Mouse (Mus musculus) forebrain, embryonic 14.5 days (tissue): ENCODE measurements around the gene Cox18. TPM values are rescaled to one million over a fixed set of nuclear protein-coding genes. Genes with fewer than 3 reads are reported as not detected.
"Not testable (repeated sequence)": the region's sequence is repeated elsewhere in the genome, so short reads cannot be mapped to it uniquely, and the experiment has no call there.

ENCODE experiments used
- ATAC-seq: fragments of 200-750 bp; cut with Nextera tagmentation; 2 replicates; pipeline ENCODE4 v1.8.0; 2017; ENCODE audit warnings: mild to moderate bottlenecking, moderate library complexity
- DNase-seq: peaks from one replicate; pipeline ENCODE4 v3.0.0-alpha.2; 2015; ENCODE audit warnings: low spot score
- H3K27ac ChIP-seq: fragments of 300-500 bp; sonication (generic); 2 replicates; pipeline ENCODE4 v1.5.1; 2014; ENCODE audit warnings: low read depth, mild to moderate bottlenecking, control low read depth, low read length, moderate library complexity
- H3K27me3 ChIP-seq: fragments of 300-500 bp; sonication (generic); replicated peaks from 2 replicates; pipeline ENCODE4 v1.6.1; 2014; ENCODE audit warnings: low read length, control low read depth, mixed read lengths; ENCODE audit not compliant: control insufficient read depth, insufficient read depth
- H3K36me3 ChIP-seq: fragments of 300-500 bp; sonication (generic); 2 replicates; pipeline ENCODE4 v1.6.1; 2014; ENCODE audit warnings: low read length, control low read depth; ENCODE audit not compliant: control insufficient read depth, insufficient read depth
- H3K4me1 ChIP-seq: fragments of 300-500 bp; sonication (generic); 2 replicates; pipeline ENCODE4 v1.6.1; 2014; ENCODE audit warnings: antibody characterized with exemption, low read length, control low read depth; ENCODE audit not compliant: control insufficient read depth, insufficient read depth
- H3K4me2 ChIP-seq: fragments of 300-500 bp; sonication (generic); 2 replicates; pipeline ENCODE4 v1.6.1; 2014; ENCODE audit warnings: mild to moderate bottlenecking, control low read depth, low read length
- H3K4me3 ChIP-seq: fragments of 300-500 bp; sonication (generic); 2 replicates; pipeline ENCODE4 v1.5.1; 2014; ENCODE audit warnings: low read depth, low read length, control low read depth
- H3K9ac ChIP-seq: fragments of 300-500 bp; sonication (generic); 2 replicates; pipeline ENCODE4 v1.6.1; 2014; ENCODE audit warnings: mild to moderate bottlenecking, low read length, control low read depth, moderate library complexity
- H3K9me3 ChIP-seq: fragments of 300-500 bp; sonication (generic); replicated peaks from 2 replicates; pipeline ENCODE4 v1.6.1; 2016; ENCODE audit warnings: low read length, control low read depth, mixed read lengths; ENCODE audit not compliant: control insufficient read depth
- WGBS: fragments of 180-500 bp; shearing (Covaris S2); extraction: QIAGEN DNeasy Blood & Tissue Kit; methylation state at CpG from one replicate; pipeline ENCODE4 v1.1.7; 2014; 5-methylcytosine and 5-hydroxymethylcytosine counted together
- polyA plus RNA-seq: library from polyadenylated mRNA; unstranded; fragments of >200 nt; fragmentation: Nextera tagmentation; extraction: Ambion mirVana; gene quantifications from 2 replicates; pipeline ENCODE4 v1.2.1, GENCODE M21; 2014

Cox18 gene
- polyA plus RNA-seq: 25.8 and 27.7 TPM in 2 replicates

DNA sequence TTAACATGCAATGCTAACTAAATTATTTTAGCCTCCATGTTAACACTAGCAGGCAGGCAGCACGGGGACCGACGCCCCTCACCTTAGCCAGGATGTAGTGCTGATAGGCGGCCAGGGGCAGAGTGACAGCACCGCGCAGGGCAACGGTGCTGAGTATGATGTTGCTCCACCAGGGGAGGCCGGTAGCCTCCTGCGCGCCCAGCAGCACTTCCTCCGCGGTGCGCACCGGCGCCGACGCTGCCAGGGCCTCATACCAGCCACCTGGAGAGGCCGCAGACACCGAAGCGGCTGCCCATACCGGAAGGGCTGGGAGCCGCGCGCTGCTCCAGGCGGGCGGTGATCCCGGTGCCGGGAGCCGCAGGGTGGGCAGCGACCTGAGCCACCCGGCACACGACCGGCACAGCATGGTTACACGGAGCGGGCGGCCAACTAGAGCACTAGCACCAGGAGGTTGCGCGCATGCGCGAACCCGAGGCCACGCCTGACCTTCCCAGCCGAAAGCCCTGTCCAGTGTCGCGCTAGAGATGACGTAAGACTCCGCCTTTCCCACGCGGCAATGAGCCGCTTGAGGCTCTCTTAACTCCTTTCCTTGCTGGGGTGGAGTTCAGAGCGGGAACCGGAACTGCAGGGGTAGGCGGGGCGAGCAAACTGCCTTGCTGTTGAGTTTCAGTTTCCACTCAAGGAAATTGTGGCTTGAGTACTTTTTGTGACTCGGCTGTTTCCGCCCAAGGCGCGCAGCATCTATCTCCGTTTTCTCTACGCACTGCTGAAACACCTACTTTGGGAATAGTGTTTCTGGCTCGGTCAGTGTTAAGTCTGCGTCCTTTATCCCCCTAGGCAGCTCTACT lies at the start of gene Cox18:
TSS of gene Cox18 (minus strand) at position 468 of the 848 bp plus-strand sequence.
- ATAC-seq: peak; percentile 98
- peaks cover 4% of the 10 kb centered on the region for H3K4me1 ChIP-seq
- peak within 1 kb of the TSS; percentile 87 for H3K9ac ChIP-seq
- peak within 1 kb of the TSS; percentile 85 for H3K4me3 ChIP-seq
- no peaks in the 10 kb centered on the region for H3K27me3 ChIP-seq
- H3K36me3 ChIP-seq: peaks cover 37% of the 10 kb centered on the region
- H3K9me3 ChIP-seq: no peaks in the 10 kb centered on the region
- H3K27ac ChIP-seq: peak within 1 kb of the TSS; percentile 86
- peak; percentile 99 for DNase-seq
- WGBS: under 1% methylated on average over 62 of the region's 62 CpGs
- peak within 1 kb of the TSS; percentile 77 for H3K4me2 ChIP-seq

DNA sequence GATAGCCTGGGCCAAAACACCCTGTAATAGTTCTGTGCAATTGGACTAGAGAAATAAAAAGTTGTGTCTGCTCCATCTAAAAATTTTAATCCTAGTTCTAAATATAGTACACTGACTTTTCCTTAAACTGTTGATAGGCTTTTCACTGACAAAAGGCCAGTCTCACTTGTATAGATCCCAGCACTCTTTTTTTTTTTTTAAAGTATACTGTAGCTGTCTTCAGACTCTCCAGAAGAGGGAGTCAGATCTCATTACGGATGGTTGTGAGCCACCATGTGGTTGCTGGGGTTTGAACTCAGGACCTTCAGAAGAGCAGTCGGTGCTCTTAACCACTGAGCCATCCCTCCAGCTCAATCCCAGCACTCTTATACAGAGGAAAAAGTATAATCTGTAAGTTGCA lies 38.4 kb upstream of the Cox18 start:
- H3K4me2 ChIP-seq, ATAC-seq, H3K9me3 ChIP-seq, H3K27ac ChIP-seq, H3K27me3 ChIP-seq, H3K9ac ChIP-seq, H3K4me1 ChIP-seq, DNase-seq, H3K4me3 ChIP-seq: not testable (repeated sequence)
- peaks cover 76% of the 10 kb centered on the region for H3K36me3 ChIP-seq
- WGBS: 78% methylated on average over 2 of the region's 2 CpGs

DNA sequence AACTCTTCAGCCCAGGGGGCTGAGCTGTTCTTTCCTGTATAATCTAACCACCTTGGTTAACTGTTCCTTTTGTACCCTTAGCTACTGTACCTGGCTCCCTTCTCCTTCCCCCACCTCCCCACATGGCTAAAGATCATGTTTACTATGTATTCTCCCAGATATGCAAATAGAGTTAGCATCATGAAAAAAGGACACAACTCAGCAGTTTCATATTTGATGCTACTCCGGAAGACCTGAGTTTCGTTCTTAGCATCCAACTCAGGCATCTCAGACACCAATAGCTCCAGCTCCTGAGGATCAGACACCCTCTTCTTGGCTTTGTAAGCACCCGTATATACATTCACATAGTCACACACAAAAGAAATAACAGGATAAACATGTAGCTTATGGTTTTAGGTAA lies 33.2 kb upstream of the Cox18 start:
- ATAC-seq: no peak
- H3K27ac ChIP-seq: no peak overlapping the region
- 97% methylated on average over 3 of the region's 3 CpGs for WGBS
- H3K36me3 ChIP-seq: peaks cover 84% of the 10 kb centered on the region
- H3K4me2 ChIP-seq: no peak overlapping the region
- no peaks in the 10 kb centered on the region for H3K9me3 ChIP-seq
- no peaks in the 10 kb centered on the region for H3K4me1 ChIP-seq
- no peak overlapping the region for H3K9ac ChIP-seq
- H3K27me3 ChIP-seq: no peaks in the 10 kb centered on the region
- no peak overlapping the region for H3K4me3 ChIP-seq
- no peak for DNase-seq

DNA sequence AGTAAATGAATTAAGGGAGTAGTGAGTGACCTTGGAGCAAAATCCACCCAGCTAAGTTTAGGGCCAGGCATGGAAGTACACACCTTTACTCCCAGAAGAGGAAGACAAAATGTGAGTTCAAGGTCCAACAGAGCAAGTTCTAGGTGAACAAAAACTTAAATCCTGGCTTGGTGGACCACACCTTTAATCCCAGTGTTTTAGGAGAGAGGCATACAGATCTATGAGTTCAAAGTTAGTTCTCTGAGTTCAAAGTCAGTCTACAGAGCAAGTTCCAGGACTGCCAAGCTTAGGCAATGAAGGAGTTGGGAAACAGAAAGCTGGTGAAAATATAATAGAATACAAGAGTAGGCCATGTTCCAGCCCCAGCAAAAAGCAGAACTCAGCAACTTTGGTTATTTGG lies 23.7 kb upstream of the Cox18 start:
- Histone ChIP-seq H3K4me2 (no peak overlapping the region), H3K4me1 (no peaks in the 10 kb centered on the region), H3K9ac (no peak overlapping the region), H3K27me3 (no peaks in the 10 kb centered on the region), H3K36me3 (peaks cover 72% of the 10 kb centered on the region), H3K4me3 (no peak overlapping the region), H3K9me3 (no peaks in the 10 kb centered on the region), H3K27ac (no peak overlapping the region)
- DNase-seq: no peak
- ATAC-seq: no peak

DNA sequence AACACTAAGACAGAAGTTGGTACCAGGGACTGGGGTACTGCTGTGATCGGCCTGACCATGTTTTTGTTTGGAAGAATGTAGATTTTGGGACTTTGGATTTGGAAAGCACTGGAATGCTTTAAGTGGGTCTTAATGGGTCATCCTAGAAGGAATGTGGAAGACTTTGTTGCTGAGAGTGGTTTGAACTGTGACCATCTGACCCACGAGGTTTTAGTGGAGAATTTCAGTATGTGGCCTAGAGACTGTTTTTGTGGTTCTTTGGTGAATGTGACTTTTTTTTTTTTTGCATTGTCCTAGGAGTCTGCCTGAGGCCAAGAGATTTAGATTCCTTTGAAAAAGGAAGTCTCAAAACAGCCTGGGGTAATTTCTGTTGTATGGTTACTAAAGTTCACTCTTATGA lies 23.2 kb upstream of the Cox18 start:
- no peaks in the 10 kb centered on the region for H3K9me3 ChIP-seq
- DNase-seq (no peak), ATAC-seq (no peak)
- no peaks in the 10 kb centered on the region for H3K4me1 ChIP-seq
- H3K9ac ChIP-seq: no peak overlapping the region
- no peak overlapping the region for H3K4me2 ChIP-seq
- no peaks in the 10 kb centered on the region for H3K27me3 ChIP-seq
- H3K27ac ChIP-seq: no peak overlapping the region
- H3K4me3 ChIP-seq: no peak overlapping the region
- 92% methylated on average over 2 of the region's 2 CpGs for WGBS
- H3K36me3 ChIP-seq: peaks cover 71% of the 10 kb centered on the region

DNA sequence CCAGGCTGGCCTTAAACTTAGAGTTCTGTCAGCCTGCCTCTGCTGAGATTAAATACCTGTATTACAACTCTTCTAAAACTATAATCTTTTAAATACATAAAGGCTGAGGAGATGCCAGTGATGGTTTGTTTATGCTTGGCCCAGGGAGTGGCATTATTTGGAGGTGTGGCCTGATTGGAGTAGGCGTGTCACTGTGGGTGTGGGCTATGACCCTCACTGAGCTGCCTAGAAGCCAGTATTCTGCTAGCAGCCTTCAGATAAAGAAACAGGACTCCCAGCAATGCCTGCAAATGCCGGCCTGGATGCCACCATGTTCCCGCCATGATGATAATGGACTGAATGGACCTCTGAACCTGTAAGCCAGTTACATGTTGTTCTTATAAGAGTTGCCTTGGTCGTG lies 22.8 kb upstream of the Cox18 start:
- DNase-seq (no peak), ATAC-seq (no peak)
- Histone ChIP-seq H3K4me2 (no peak overlapping the region), H3K9ac (no peak overlapping the region), H3K36me3 (peaks cover 70% of the 10 kb centered on the region), H3K9me3 (no peaks in the 10 kb centered on the region), H3K4me1 (no peaks in the 10 kb centered on the region), H3K27me3 (no peaks in the 10 kb centered on the region), H3K27ac (no peak overlapping the region), H3K4me3 (no peak overlapping the region)
- WGBS: 92% methylated on average over 4 of the region's 4 CpGs

DNA sequence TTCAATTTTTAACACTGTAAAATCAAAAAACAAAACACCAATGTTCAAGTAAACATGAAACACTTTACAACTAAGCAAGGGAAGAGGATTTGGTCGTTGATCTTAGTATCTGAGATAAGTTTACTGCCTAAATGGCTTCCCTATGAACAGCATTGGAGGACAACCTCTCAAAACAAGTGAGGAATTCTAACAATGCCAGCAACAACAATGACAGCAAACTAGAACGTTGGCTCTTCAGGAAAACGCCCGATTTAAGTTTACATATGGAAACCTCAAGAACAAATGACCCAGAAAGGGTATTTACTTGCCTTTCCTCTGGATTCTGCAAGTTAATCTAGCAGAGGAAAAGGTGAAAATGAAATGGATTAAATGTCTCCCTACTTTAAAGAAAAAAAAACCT lies 21.6 kb upstream of the Cox18 start:
- H3K27me3 ChIP-seq: no peaks in the 10 kb centered on the region
- no peak overlapping the region for H3K4me2 ChIP-seq
- WGBS: 84% methylated on average over 4 of the region's 4 CpGs
- H3K27ac ChIP-seq: no peak overlapping the region
- ATAC-seq: no peak
- H3K4me1 ChIP-seq: no peaks in the 10 kb centered on the region
- peaks cover 61% of the 10 kb centered on the region for H3K36me3 ChIP-seq
- no peak overlapping the region for H3K4me3 ChIP-seq
- no peak overlapping the region for H3K9ac ChIP-seq
- DNase-seq: no peak
- H3K9me3 ChIP-seq: no peaks in the 10 kb centered on the region

DNA sequence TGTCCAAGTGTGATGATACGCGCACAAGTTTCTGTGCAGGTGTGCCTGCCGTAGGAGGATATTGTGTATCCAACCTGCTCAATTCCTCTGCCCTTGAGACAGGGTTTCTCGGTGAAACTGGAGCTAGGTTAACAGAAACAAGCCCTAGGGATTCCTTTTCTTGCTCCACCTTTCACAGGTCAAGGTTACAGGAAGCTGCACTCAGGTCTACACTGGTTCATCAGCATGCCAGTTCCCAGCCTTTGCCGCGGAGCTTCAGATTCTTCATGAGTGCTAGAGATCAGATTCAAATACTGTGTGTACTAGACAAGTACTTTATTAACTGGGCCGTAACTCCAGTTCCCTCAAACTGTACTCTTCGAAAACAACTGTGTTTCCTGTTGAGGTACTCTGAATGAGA lies 11.4 kb upstream of the Cox18 start:
- H3K4me1 ChIP-seq: no peaks in the 10 kb centered on the region
- DNase-seq (no peak), ATAC-seq (no peak)
- no peak overlapping the region for H3K9ac ChIP-seq
- H3K36me3 ChIP-seq: peaks cover 87% of the 10 kb centered on the region
- H3K27ac ChIP-seq: no peak overlapping the region
- H3K4me3 ChIP-seq: no peak overlapping the region
- WGBS: 97% methylated on average over 8 of the region's 8 CpGs
- H3K4me2 ChIP-seq: no peak overlapping the region
- no peaks in the 10 kb centered on the region for H3K9me3 ChIP-seq
- H3K27me3 ChIP-seq: no peaks in the 10 kb centered on the region

DNA sequence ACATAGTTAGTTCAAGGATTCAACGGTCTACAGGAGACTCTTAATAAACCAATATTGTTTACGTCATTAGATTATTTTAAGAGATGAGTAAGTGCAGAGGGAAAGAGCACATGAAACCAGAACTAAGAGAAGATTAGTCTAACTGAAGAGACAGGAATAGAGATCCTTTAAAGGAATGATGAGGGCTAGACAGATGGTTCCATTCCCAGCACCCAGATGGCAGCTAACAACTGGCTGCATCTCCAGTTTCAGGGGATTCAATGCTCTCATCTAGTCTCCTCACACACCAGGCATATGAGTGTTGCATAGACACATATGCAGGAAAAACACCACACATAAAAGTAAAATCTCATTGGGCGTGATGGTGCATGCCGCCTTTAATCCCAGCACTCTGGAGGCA lies 9.5 kb upstream of the Cox18 start:
- Histone ChIP-seq H3K4me1 (no peaks in the 10 kb centered on the region), H3K27me3 (no peaks in the 10 kb centered on the region), H3K9me3 (no peaks in the 10 kb centered on the region), H3K36me3 (peaks cover 89% of the 10 kb centered on the region), H3K4me3 (no peak overlapping the region), H3K9ac (no peak overlapping the region), H3K4me2 (no peak overlapping the region), H3K27ac (no peak overlapping the region)
- WGBS: 100% methylated on average over 4 of the region's 4 CpGs
- DNase-seq (no peak), ATAC-seq (no peak)
